Mouse (Mus musculus): Measurements from ENCODE around the gene Gm21992. TPM values are rescaled to one million over a fixed set of nuclear protein-coding genes. Genes with fewer than 3 reads are reported as not detected.

Gm21992 gene
- polyA plus RNA-seq, 1 experiment from 2014 or later = 41.2 TPM

DNA sequence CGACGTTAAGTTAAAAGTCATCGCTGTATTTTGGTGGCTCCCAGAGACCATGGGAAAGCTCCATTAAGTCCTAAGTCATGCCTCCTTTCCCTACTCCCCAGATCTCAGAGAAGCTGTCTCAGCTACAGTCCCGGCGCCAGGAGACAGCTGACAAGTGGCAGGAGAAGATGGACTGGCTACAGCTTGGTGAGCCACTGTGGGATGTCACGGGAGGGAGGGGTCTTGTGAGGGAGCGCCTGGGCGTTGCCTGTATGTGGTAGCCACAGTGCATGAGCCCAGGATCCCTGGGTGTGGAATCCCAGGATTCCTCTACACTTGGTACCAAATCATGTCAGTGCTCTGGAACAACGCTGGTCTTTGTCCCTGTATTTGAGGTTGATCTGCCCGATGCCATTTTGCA is 62.9 kb downstream of the Gm21992 start:
- Histone ChIP-seq H3K4me1 (ENCODE audit: control insufficient read depth, insufficient read depth, low read length) (0 out of 2 replicates have a peak, but pooled peaks cover 3% of the 10 kb centered on the region), H3K9ac (ENCODE audit: low read depth, low read length) (no peak overlapping the region), H3K36me3 (ENCODE audit: control insufficient read depth, insufficient read depth, low read length) (0 out of 2 replicates have a peak, but pooled peaks cover 3% of the 10 kb centered on the region), H3K4me3 (ENCODE audit: low read length) (no peak overlapping the region), H3K9me3 (ENCODE audit: control insufficient read depth, low read length) (no peaks in the 10 kb centered on the region), H3K27ac (ENCODE audit: low read depth, low read length) (no peak overlapping the region), H3K27me3 (ENCODE audit: control insufficient read depth, insufficient read depth, low read length) (no peaks in the 10 kb centered on the region), H3K4me2 (replicated peaks; ENCODE audit: low read depth, low read length) (no peak overlapping the region)
- ATAC-seq (ENCODE audit: low FRiP score, low TSS enrichment) = no peak
- WGBS = 80% methylated on average over 10 of the region's 10 CpGs

DNA sequence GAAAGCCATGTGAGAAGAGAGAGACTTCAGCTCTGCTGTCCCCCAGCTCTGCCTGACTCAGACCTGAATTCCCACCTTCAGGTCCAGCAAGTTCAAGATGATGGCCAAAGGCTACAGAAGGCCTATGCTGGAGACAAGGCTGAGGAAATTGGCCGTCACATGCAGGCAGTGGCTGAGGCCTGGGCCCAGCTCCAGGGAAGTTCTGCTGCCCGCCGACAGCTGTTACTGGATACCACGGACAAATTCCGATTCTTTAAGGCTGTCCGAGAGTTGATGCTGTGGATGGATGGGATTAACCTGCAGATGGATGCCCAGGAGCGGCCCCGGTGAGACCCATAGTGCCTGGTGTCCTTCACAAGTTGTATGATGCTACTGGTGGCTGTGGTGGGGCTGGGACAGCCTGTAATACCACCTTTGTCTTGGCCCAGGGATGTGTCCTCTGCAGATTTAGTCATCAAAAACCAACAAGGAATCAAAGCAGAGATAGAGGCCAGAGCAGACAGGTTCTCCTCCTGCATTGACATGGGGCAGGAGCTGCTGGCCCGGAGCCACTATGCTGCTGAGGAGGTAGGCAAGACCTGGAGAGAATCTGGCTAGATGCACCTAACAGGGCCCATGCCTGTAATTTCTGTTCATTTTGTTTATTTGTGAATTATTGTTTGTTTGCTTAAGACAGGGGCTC is 63.6 kb downstream of the Gm21992 start:
- ATAC-seq (ENCODE audit: low FRiP score, low TSS enrichment) = no peak
- Histone ChIP-seq H3K9me3 (ENCODE audit: control insufficient read depth, low read length) (no peaks in the 10 kb centered on the region), H3K27ac (ENCODE audit: low read depth, low read length) (no peak overlapping the region), H3K4me2 (replicated peaks; ENCODE audit: low read depth, low read length) (no peak overlapping the region), H3K4me3 (ENCODE audit: low read length) (no peak overlapping the region), H3K4me1 (ENCODE audit: control insufficient read depth, insufficient read depth, low read length) (0 out of 2 replicates have a peak, but pooled peaks cover 3% of the 10 kb centered on the region), H3K27me3 (ENCODE audit: control insufficient read depth, insufficient read depth, low read length) (no peaks in the 10 kb centered on the region), H3K36me3 (ENCODE audit: control insufficient read depth, insufficient read depth, low read length) (0 out of 2 replicates have a peak, but pooled peaks cover 3% of the 10 kb centered on the region), H3K9ac (ENCODE audit: low read depth, low read length) (no peak overlapping the region)
- WGBS = 93% methylated on average over 9 of the region's 9 CpGs

DNA sequence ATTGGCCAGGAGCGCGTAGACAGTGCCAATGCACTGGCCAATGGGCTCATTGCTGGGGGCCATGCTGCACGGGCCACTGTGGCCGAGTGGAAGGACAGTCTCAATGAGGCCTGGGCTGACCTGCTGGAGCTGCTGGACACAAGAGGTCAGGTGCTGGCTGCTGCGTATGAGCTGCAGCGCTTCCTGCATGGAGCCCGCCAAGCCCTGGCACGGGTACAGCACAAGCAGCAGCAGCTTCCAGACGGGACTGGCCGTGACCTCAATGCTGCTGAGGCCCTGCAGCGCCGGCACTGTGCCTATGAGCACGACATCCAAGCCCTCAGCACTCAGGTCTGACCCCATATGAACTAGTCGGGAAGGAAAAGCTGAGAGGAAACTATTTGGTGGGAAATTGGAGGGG is 64.8 kb downstream of the Gm21992 start:
- Histone ChIP-seq H3K4me3 (ENCODE audit: low read length) (no peak overlapping the region), H3K27ac (ENCODE audit: low read depth, low read length) (no peak overlapping the region), H3K9me3 (ENCODE audit: control insufficient read depth, low read length) (no peaks in the 10 kb centered on the region), H3K27me3 (ENCODE audit: control insufficient read depth, insufficient read depth, low read length) (no peaks in the 10 kb centered on the region), H3K4me1 (ENCODE audit: control insufficient read depth, insufficient read depth, low read length) (0 out of 2 replicates have a peak, but pooled peaks cover 3% of the 10 kb centered on the region), H3K36me3 (ENCODE audit: control insufficient read depth, insufficient read depth, low read length) (0 out of 2 replicates have a peak, but pooled peaks cover 3% of the 10 kb centered on the region), H3K9ac (ENCODE audit: low read depth, low read length) (no peak overlapping the region), H3K4me2 (replicated peaks; ENCODE audit: low read depth, low read length) (no peak overlapping the region)
- WGBS = 84% methylated on average over 14 of the region's 14 CpGs
- ATAC-seq (ENCODE audit: low FRiP score, low TSS enrichment) = no peak

DNA sequence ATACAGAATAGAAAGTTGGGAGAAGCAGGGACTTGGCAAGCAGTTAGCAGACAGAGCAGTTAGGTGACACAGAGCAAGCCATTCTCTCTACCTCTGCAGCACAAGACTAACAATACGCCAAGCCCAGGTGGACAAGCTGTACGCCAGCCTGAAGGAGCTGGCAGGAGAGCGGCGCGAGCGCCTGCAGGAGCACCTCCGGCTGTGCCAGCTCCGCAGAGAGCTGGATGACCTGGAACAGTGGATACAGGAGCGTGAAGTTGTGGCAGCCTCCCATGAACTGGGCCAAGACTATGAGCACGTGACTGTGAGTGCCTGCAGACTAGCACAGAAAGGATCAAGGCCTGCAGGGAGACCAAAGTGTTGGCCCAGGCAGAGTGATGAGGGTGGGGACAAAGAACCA is 65.7 kb downstream of the Gm21992 start:
- 0 out of 2 replicates have a peak, but pooled peaks cover 3% of the 10 kb centered on the region for H3K36me3 ChIP-seq (ENCODE audit: control insufficient read depth, insufficient read depth, low read length)
- no peak overlapping the region for H3K4me3 ChIP-seq (ENCODE audit: low read length)

DNA sequence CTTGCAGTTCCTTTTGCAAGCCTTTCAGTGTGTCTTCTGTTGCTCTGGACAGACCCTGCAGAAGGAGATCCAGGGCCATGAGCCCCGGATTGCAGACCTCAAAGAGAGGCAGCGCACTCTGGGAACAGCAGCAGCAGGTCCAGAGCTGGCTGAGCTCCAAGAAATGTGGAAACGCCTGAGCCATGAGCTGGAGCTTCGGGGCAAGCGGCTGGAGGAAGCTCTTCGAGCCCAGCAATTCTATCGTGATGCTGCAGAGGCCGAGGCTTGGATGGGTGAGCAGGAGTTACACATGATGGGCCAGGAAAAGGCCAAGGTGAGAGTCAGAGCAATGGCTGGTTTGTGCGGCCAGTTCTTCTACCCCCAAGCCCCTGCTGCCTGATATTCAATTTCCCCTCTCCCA is 66.4 kb downstream of the Gm21992 start:
- H3K4me3 ChIP-seq (ENCODE audit: low read length) = no peak overlapping the region
- ATAC-seq (ENCODE audit: low FRiP score, low TSS enrichment) = no peak
- no peaks in the 10 kb centered on the region for H3K27me3 ChIP-seq (ENCODE audit: control insufficient read depth, insufficient read depth, low read length)
- H3K4me1 ChIP-seq (ENCODE audit: control insufficient read depth, insufficient read depth, low read length) = 0 out of 2 replicates have a peak, but pooled peaks cover 3% of the 10 kb centered on the region
- H3K9ac ChIP-seq (ENCODE audit: low read depth, low read length) = no peak overlapping the region
- WGBS = 65% methylated on average over 9 of the region's 9 CpGs
- H3K27ac ChIP-seq (ENCODE audit: low read depth, low read length) = no peak overlapping the region
- H3K4me2 ChIP-seq (replicated peaks; ENCODE audit: low read depth, low read length) = no peak overlapping the region
- no peaks in the 10 kb centered on the region for H3K9me3 ChIP-seq (ENCODE audit: control insufficient read depth, low read length)
- 0 out of 2 replicates have a peak, but pooled peaks cover 3% of the 10 kb centered on the region for H3K36me3 ChIP-seq (ENCODE audit: control insufficient read depth, insufficient read depth, low read length)

More for the DNA sequence above, 65.7 kb downstream of the Gm21992 start:
- Histone ChIP-seq H3K4me1 (ENCODE audit: control insufficient read depth, insufficient read depth, low read length) (0 out of 2 replicates have a peak, but pooled peaks cover 3% of the 10 kb centered on the region), H3K9ac (ENCODE audit: low read depth, low read length) (no peak overlapping the region), H3K27ac (ENCODE audit: low read depth, low read length) (no peak overlapping the region), H3K4me2 (replicated peaks; ENCODE audit: low read depth, low read length) (no peak overlapping the region), H3K27me3 (ENCODE audit: control insufficient read depth, insufficient read depth, low read length) (no peaks in the 10 kb centered on the region), H3K9me3 (ENCODE audit: control insufficient read depth, low read length) (no peaks in the 10 kb centered on the region)
- WGBS = 95% methylated on average over 10 of the region's 10 CpGs
- ATAC-seq (ENCODE audit: low FRiP score, low TSS enrichment) = no peak

DNA sequence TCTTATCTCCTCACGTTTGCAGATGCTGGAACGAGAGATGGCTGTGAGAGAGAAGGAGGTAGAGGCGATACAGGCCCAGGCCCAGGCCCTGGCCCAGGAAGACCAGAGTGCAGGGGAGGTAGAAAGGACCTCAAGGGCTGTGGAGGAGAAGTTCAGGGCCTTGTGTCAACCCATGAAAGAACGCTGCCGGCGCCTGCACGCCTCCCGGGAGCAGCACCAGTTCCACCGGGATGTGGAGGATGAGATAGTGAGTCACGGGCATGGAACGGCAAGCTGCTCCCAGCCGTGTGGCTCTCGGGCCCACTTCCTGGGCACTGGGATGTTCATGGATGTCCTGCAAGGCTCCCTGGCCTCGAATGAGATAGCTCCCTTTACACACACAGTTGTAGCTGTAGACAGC is 67.4 kb downstream of the Gm21992 start:
- Histone ChIP-seq H3K4me3 (ENCODE audit: low read length) (no peak overlapping the region), H3K27me3 (ENCODE audit: control insufficient read depth, insufficient read depth, low read length) (no peaks in the 10 kb centered on the region), H3K4me2 (replicated peaks; ENCODE audit: low read depth, low read length) (no peak overlapping the region), H3K4me1 (ENCODE audit: control insufficient read depth, insufficient read depth, low read length) (0 out of 2 replicates have a peak, but pooled peaks cover 3% of the 10 kb centered on the region), H3K36me3 (ENCODE audit: control insufficient read depth, insufficient read depth, low read length) (0 out of 2 replicates have a peak, but pooled peaks cover 3% of the 10 kb centered on the region), H3K9me3 (ENCODE audit: control insufficient read depth, low read length) (no peaks in the 10 kb centered on the region), H3K27ac (ENCODE audit: low read depth, low read length) (no peak overlapping the region), H3K9ac (ENCODE audit: low read depth, low read length) (no peak overlapping the region)
- no peak for ATAC-seq (ENCODE audit: low FRiP score, low TSS enrichment)
- WGBS = 74% methylated on average over 14 of the region's 14 CpGs

DNA sequence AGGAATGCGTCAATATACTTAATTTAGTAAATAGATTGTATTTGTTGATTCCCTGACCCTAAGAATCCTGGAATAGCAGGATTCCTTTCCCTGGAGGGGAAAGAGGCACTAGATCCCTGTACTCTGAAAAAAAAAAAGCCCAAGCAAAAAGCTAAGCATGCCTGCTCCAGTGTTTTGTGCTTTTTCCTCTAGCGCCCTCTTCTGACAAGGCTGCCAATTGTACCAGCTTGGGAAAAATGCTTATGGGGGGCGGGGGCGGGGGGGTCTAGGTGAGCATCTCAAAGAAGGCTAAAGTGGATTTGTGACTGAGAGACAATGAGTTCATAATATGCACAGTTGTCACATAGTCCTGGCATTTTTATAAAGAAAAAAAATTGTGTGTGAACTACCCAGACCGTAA is 67.9 kb downstream of the Gm21992 start:
- H3K4me3 ChIP-seq (ENCODE audit: low read length) = no peak overlapping the region
- no peaks in the 10 kb centered on the region for H3K27me3 ChIP-seq (ENCODE audit: control insufficient read depth, insufficient read depth, low read length)
- no peak overlapping the region for H3K27ac ChIP-seq (ENCODE audit: low read depth, low read length)
- no peak overlapping the region for H3K9ac ChIP-seq (ENCODE audit: low read depth, low read length)
- H3K36me3 ChIP-seq (ENCODE audit: control insufficient read depth, insufficient read depth, low read length) = 0 out of 2 replicates have a peak, but pooled peaks cover 3% of the 10 kb centered on the region
- H3K9me3 ChIP-seq (ENCODE audit: control insufficient read depth, low read length) = no peaks in the 10 kb centered on the region
- 38% methylated on average over 5 of the region's 5 CpGs for WGBS
- ATAC-seq (ENCODE audit: low FRiP score, low TSS enrichment) = no peak
- 0 out of 2 replicates have a peak, but pooled peaks cover 3% of the 10 kb centered on the region for H3K4me1 ChIP-seq (ENCODE audit: control insufficient read depth, insufficient read depth, low read length)
- no peak overlapping the region for H3K4me2 ChIP-seq (replicated peaks; ENCODE audit: low read depth, low read length)

DNA sequence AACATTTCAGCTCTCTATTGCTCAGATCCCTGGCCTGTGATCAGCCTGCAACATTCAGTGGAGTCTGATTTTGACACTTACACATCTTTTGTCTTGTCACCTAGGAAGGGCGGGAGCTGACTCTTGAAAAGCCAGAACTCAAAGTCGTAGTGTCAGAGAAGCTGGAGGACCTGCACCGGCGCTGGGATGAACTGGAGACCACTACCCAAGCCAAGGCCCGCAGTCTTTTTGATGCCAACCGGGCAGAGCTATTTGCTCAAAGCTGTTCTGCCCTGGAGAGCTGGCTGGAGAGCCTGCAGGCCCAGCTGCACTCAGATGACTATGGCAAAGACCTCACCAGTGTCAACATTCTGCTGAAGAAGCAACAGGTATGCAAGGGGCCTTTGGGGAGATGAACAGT is 69.2 kb downstream of the Gm21992 start:
- no peaks in the 10 kb centered on the region for H3K27me3 ChIP-seq (ENCODE audit: control insufficient read depth, insufficient read depth, low read length)
- no peak overlapping the region for H3K4me2 ChIP-seq (replicated peaks; ENCODE audit: low read depth, low read length)
- H3K27ac ChIP-seq (ENCODE audit: low read depth, low read length) = no peak overlapping the region
- H3K36me3 ChIP-seq (ENCODE audit: control insufficient read depth, insufficient read depth, low read length) = 0 out of 2 replicates have a peak, but pooled peaks cover 3% of the 10 kb centered on the region
- H3K9ac ChIP-seq (ENCODE audit: low read depth, low read length) = no peak overlapping the region
- 0 out of 2 replicates have a peak, but pooled peaks cover 3% of the 10 kb centered on the region for H3K4me1 ChIP-seq (ENCODE audit: control insufficient read depth, insufficient read depth, low read length)
- H3K4me3 ChIP-seq (ENCODE audit: low read length) = no peak overlapping the region
- WGBS = 89% methylated on average over 6 of the region's 6 CpGs
- no peaks in the 10 kb centered on the region for H3K9me3 ChIP-seq (ENCODE audit: control insufficient read depth, low read length)
- ATAC-seq (ENCODE audit: low FRiP score, low TSS enrichment) = no peak

DNA sequence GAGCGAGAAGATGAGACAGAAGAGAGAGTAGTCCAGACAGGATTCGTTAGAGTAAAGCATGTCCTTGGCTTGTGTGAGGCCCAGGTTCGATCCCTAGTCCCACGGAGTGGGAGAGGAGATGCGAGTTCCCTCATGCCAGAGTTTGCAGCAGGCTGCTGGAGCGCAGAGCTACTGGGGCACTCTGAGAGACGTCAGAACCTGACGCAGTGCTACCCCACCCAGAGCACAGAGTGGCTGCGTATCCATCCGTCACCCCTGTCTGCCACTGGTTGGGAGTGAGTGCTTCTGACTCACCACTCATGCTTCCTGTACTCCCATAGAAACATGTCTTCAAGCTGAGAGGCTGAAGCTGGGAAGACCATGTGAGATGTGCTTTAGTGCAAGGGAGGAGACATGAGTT is 69.9 kb downstream of the Gm21992 start:
- Histone ChIP-seq H3K4me3 (ENCODE audit: low read length) (no peak overlapping the region), H3K4me1 (ENCODE audit: control insufficient read depth, insufficient read depth, low read length) (0 out of 2 replicates have a peak, but pooled peaks cover 3% of the 10 kb centered on the region), H3K9me3 (ENCODE audit: control insufficient read depth, low read length) (no peaks in the 10 kb centered on the region), H3K36me3 (ENCODE audit: control insufficient read depth, insufficient read depth, low read length) (0 out of 2 replicates have a peak, but pooled peaks cover 3% of the 10 kb centered on the region), H3K27ac (ENCODE audit: low read depth, low read length) (no peak overlapping the region), H3K27me3 (ENCODE audit: control insufficient read depth, insufficient read depth, low read length) (no peaks in the 10 kb centered on the region), H3K9ac (ENCODE audit: low read depth, low read length) (no peak overlapping the region), H3K4me2 (replicated peaks; ENCODE audit: low read depth, low read length) (no peak overlapping the region)
- no peak; the same call in 1 of the 2 replicates for ATAC-seq (ENCODE audit: low FRiP score, low TSS enrichment)
- 79% methylated on average over 10 of the region's 10 CpGs for WGBS

Measured in kidney, embryonic 14.5 days (tissue).